Mouse (Mus musculus) heart, adult 2 months (tissue): ENCODE measurements around the gene Ubr3.

Source experiments
- CTCF ChIP-seq: fragments of 200-600 bp; IDR thresholded peaks from 2 replicates; pipeline ENCODE4 v1.8.1; 2022; ENCODE audit warnings: antibody characterized with exemption, mild to moderate bottlenecking, moderate library complexity
- EP300 ChIP-seq: fragments of 200-500 bp; IDR thresholded peaks from 2 replicates; pipeline ENCODE4 v1.6.1; 2011; ENCODE audit warnings: low read depth, low read length, control low read depth; ENCODE audit not compliant: insufficient read depth

DNA sequence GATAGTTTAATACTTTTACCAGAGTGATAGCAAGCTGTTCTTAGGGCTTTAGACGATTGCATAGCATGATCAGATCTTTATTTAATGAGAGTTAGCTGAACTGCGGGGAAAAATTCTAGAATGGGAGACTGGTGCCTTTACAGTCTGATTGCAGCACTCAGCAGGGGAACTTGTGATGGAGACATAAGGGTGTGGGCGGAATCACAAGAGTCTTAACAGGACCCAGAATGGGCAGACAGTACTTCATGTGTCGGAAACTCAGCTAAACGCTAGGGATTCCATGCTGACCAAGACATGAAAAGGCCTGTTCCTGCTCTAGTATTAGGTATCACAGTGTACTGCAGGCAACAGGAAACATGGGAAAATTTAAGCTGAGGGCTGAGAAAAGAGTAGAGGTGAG is 128.7 kb downstream of the Ubr3 start:
- no peak for TF ChIP-seq CTCF
- TF ChIP-seq EP300, result no peak
